Mouse (Mus musculus): ENCODE data around the gene Il17a. TPM values are rescaled to one million over a fixed set of nuclear protein-coding genes. Genes with fewer than 3 reads are reported as not detected.

Il17a gene
- total RNA-seq (2014; rRNA removed; ENCODE audit: low replicate concordance) (not detected in 2 replicates), polyA plus RNA-seq (2015; fragmentation: Nextera tagmentation; extraction: Ambion mirVana) (not detected in 2 replicates)

DNA sequence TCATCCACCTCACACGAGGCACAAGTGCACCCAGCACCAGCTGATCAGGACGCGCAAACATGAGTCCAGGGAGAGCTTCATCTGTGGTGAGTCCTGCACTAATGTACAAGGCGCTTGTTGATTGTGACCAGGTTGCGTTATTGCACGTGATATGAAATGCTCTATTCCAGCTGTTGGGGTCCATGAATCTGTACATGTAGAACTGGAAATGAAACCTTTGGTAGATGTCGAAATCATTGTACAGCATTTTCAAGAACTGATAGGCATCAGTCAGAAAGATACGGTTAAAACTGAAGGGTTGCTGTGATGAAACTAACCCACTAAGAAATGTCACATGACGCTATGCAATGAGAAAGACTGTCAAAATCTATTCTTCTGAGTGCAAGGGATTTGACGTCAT is at the start of gene Il17a:
Gene Il17a (plus strand): TSS at position 3 of the 400 bp plus-strand sequence.
- Histone ChIP-seq H3K36me3 (replicated peaks; ENCODE audit: control insufficient read depth, insufficient read depth, low read length) (no peaks in the 10 kb centered on the region), H3K27me3 (ENCODE audit: control insufficient read depth, insufficient read depth, low read length) (no peaks in the 10 kb centered on the region), H3K4me3 (ENCODE audit: low read depth, low read length) (no peak within 1 kb of the TSS), H3K9ac (replicated peaks; ENCODE audit: low read depth, low read length) (no peak within 1 kb of the TSS), H3K4me2 (ENCODE audit: low read depth, low read length) (no peak within 1 kb of the TSS), H3K9me3 (replicated peaks; ENCODE audit: control insufficient read depth, low read length) (no peaks in the 10 kb centered on the region), H3K27ac (ENCODE audit: low read depth) (no peak within 1 kb of the TSS), H3K4me1 (ENCODE audit: control insufficient read depth, insufficient read depth) (no peaks in the 10 kb centered on the region)
- DNase-seq (ENCODE audit: low spot score) (no peak), ATAC-seq (ENCODE audit: insufficient read depth, low read depth) (no peak)
- TF ChIP-seq CTCF (IDR thresholded peaks at IDR 0.05; ENCODE audit: low read depth) (no peak), EP300 (IDR thresholded peaks at IDR 0.05; ENCODE audit: low read depth) (no peak)
- WGBS = 81% methylated on average over 10 of the region's 10 CpGs

DNA sequence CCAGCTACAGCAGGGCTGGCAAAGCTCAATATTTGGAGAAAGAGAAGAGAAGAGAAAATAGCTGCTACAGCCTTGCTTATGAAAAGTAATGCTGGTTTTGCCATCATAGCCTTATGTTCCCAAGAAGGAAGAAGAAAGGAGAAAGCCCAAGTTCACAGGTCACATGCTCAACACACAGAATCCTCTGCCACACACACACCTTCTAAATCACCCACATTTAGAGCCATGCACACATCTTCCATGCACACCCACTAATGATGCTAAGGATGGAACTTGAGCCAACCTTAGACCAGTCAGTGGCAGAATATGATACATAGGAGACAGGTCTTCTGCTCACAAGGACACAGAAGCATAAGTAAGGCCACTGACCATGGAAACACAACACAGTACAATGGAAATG is 47.9 kb upstream of the Il17a start:
- Histone ChIP-seq H3K9me3 (replicated peaks; ENCODE audit: control insufficient read depth, low read length) (no peaks in the 10 kb centered on the region), H3K9ac (replicated peaks; ENCODE audit: low read depth, low read length) (no peak overlapping the region), H3K4me2 (ENCODE audit: low read depth, low read length) (no peak overlapping the region), H3K27me3 (ENCODE audit: control insufficient read depth, insufficient read depth, low read length) (no peaks in the 10 kb centered on the region), H3K4me3 (ENCODE audit: low read depth, low read length) (no peak overlapping the region), H3K4me1 (ENCODE audit: control insufficient read depth, insufficient read depth) (no peaks in the 10 kb centered on the region), H3K27ac (ENCODE audit: low read depth) (no peak overlapping the region), H3K36me3 (replicated peaks; ENCODE audit: control insufficient read depth, insufficient read depth, low read length) (no peaks in the 10 kb centered on the region)
- DNase-seq (ENCODE audit: low spot score) = no peak
- TF ChIP-seq CTCF (IDR thresholded peaks at IDR 0.05; ENCODE audit: low read depth) (no peak), EP300 (IDR thresholded peaks at IDR 0.05; ENCODE audit: low read depth) (no peak)
- no peak for ATAC-seq (ENCODE audit: insufficient read depth, low read depth)

DNA sequence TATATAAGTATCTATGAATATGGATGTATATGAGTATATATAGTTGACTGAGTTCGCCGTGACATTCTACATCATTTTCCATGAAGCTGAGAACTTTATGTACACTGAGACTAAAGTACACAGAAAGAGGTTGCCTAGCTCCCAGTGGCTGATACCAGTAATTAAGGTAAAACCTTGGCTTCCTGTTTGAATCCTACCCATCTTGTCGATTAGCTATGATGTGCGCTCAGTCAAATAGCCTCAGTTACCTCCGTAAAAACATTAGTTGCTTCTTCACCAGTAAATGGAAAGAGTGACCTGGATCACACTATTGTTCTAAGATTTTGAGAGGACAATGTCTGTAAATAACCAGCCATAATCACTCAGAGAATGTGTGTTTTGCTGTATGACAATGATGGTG is 47.3 kb upstream of the Il17a start:
- DNase-seq (ENCODE audit: low spot score) (no peak), ATAC-seq (ENCODE audit: insufficient read depth, low read depth) (no peak)
- H3K4me3 ChIP-seq (ENCODE audit: low read depth, low read length) = no peak overlapping the region
- TF ChIP-seq EP300 (IDR thresholded peaks at IDR 0.05; ENCODE audit: low read depth) (no peak), CTCF (IDR thresholded peaks at IDR 0.05; ENCODE audit: low read depth) (no peak)
- no peaks in the 10 kb centered on the region for H3K27me3 ChIP-seq (ENCODE audit: control insufficient read depth, insufficient read depth, low read length)
- no peak overlapping the region for H3K4me2 ChIP-seq (ENCODE audit: low read depth, low read length)
- 90% methylated on average over 5 of the region's 5 CpGs for WGBS
- H3K4me1 ChIP-seq (ENCODE audit: control insufficient read depth, insufficient read depth) = no peaks in the 10 kb centered on the region
- no peaks in the 10 kb centered on the region for H3K36me3 ChIP-seq (replicated peaks; ENCODE audit: control insufficient read depth, insufficient read depth, low read length)
- H3K9ac ChIP-seq (replicated peaks; ENCODE audit: low read depth, low read length) = no peak overlapping the region
- H3K27ac ChIP-seq (ENCODE audit: low read depth) = no peak overlapping the region
- H3K9me3 ChIP-seq (replicated peaks; ENCODE audit: control insufficient read depth, low read length) = no peaks in the 10 kb centered on the region

DNA sequence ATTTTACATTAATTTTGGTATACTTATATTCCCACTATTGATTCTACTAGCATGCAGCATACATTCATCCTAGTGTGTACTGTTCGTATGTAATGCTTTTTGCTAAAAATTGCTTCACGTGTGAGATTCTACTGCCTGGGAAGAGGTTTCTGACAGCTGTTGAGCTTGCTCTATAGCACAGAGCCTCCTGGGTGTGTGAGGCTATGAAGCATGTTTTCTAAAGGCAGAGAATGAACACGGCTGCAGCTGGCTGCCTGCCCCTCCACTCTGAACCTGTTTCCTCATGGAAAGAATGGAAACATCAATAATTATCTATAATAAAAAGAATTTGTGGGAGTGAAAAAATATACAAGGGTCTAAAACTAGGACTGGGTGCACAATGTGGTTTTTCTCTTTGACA is 46.9 kb upstream of the Il17a start:
- Histone ChIP-seq H3K27me3 (ENCODE audit: control insufficient read depth, insufficient read depth, low read length) (no peaks in the 10 kb centered on the region), H3K36me3 (replicated peaks; ENCODE audit: control insufficient read depth, insufficient read depth, low read length) (no peaks in the 10 kb centered on the region), H3K4me1 (ENCODE audit: control insufficient read depth, insufficient read depth) (no peaks in the 10 kb centered on the region), H3K9ac (replicated peaks; ENCODE audit: low read depth, low read length) (no peak overlapping the region), H3K4me3 (ENCODE audit: low read depth, low read length) (no peak overlapping the region), H3K27ac (ENCODE audit: low read depth) (no peak overlapping the region), H3K9me3 (replicated peaks; ENCODE audit: control insufficient read depth, low read length) (no peaks in the 10 kb centered on the region), H3K4me2 (ENCODE audit: low read depth, low read length) (no peak overlapping the region)
- no peak for DNase-seq (ENCODE audit: low spot score)
- WGBS = 68% methylated on average over 3 of the region's 3 CpGs
- no peak for ATAC-seq (ENCODE audit: insufficient read depth, low read depth)
- TF ChIP-seq CTCF (IDR thresholded peaks at IDR 0.05; ENCODE audit: low read depth) = no peak
- no peak for TF ChIP-seq EP300 (IDR thresholded peaks at IDR 0.05; ENCODE audit: low read depth)

DNA sequence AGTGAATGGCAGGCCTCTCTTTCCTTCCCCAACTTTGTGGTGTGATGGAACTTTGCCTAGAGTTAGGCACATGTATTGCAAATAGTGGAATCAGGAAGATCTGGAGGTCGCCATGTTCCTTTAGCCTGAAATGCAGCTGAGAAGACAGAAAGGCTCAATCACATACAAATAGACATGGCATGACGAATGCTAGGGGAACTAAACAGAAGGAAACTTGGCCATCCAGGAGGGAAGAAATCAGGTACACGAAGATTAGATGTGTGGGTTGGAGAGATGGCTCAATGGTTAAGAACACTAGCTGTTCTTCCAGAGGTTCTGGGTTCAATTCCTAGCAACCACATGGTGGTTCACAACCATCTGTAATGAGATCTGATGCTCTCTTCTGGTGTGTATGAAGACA is 46.3 kb upstream of the Il17a start:
- H3K4me2 ChIP-seq (ENCODE audit: low read depth, low read length) = no peak overlapping the region
- H3K27ac ChIP-seq (ENCODE audit: low read depth) = no peak overlapping the region
- H3K4me1 ChIP-seq (ENCODE audit: control insufficient read depth, insufficient read depth) = no peaks in the 10 kb centered on the region
- ATAC-seq (ENCODE audit: insufficient read depth, low read depth) (no peak), DNase-seq (ENCODE audit: low spot score) (no peak)
- no peaks in the 10 kb centered on the region for H3K36me3 ChIP-seq (replicated peaks; ENCODE audit: control insufficient read depth, insufficient read depth, low read length)
- H3K9me3 ChIP-seq (replicated peaks; ENCODE audit: control insufficient read depth, low read length) = no peaks in the 10 kb centered on the region
- 74% methylated on average over 3 of the region's 3 CpGs for WGBS
- no peak overlapping the region for H3K4me3 ChIP-seq (ENCODE audit: low read depth, low read length)
- H3K27me3 ChIP-seq (ENCODE audit: control insufficient read depth, insufficient read depth, low read length) = no peaks in the 10 kb centered on the region
- H3K9ac ChIP-seq (replicated peaks; ENCODE audit: low read depth, low read length) = no peak overlapping the region
- TF ChIP-seq CTCF (IDR thresholded peaks at IDR 0.05; ENCODE audit: low read depth) (no peak), EP300 (IDR thresholded peaks at IDR 0.05; ENCODE audit: low read depth) (no peak)

DNA sequence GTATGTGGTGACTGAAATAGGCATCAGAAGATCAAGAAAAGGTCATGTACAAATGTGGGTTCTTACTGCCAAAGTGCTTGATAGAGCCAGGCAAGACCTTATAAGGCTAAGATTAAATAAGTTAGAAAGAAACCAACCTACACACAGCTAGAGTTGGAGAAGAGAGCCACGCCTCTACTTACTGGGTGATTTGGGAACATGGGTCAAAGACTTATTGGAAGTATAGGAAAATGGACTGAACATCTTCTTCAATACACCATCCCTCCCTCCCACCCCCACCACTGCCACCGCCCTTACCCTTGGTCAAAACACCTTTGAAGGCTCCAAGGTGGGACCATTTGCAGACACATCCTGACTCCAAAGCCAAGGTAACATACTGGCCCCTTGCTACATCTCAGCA is 45.3 kb upstream of the Il17a start:
- no peaks in the 10 kb centered on the region for H3K4me1 ChIP-seq (ENCODE audit: control insufficient read depth, insufficient read depth)
- no peaks in the 10 kb centered on the region for H3K9me3 ChIP-seq (replicated peaks; ENCODE audit: control insufficient read depth, low read length)
- TF ChIP-seq EP300 (IDR thresholded peaks at IDR 0.05; ENCODE audit: low read depth) = no peak
- no peak for TF ChIP-seq CTCF (IDR thresholded peaks at IDR 0.05; ENCODE audit: low read depth)
- WGBS = 73% methylated on average over 2 of the region's 2 CpGs
- H3K4me3 ChIP-seq (ENCODE audit: low read depth, low read length) = no peak overlapping the region
- ATAC-seq (ENCODE audit: insufficient read depth, low read depth) (no peak), DNase-seq (ENCODE audit: low spot score) (no peak)
- H3K27me3 ChIP-seq (ENCODE audit: control insufficient read depth, insufficient read depth, low read length) = no peaks in the 10 kb centered on the region
- no peak overlapping the region for H3K4me2 ChIP-seq (ENCODE audit: low read depth, low read length)
- H3K27ac ChIP-seq (ENCODE audit: low read depth) = no peak overlapping the region
- H3K9ac ChIP-seq (replicated peaks; ENCODE audit: low read depth, low read length) = no peak overlapping the region
- H3K36me3 ChIP-seq (replicated peaks; ENCODE audit: control insufficient read depth, insufficient read depth, low read length) = no peaks in the 10 kb centered on the region

All from heart, postnatal 0 days (tissue).